Mouse (Mus musculus): ENCODE measurements around the gene March9.

GRCm38 (mm10) chr10:127085633-127086032, 25.6 kb upstream of the March9 start:
- TF ChIP-seq POLR2A (IDR thresholded peaks at IDR 0.05; ENCODE audit: control insufficient read depth in 1 of 2, insufficient read depth in 1 of 2, low read depth in 1 of 2, low read length in 2 of 2, poor library complexity in 1 of 2) (no peak), CTCF (IDR thresholded peaks at IDR 0.05 in 2 of 3, conservative IDR thresholded peaks at IDR 0.05 in 1 of 3; ENCODE audit: control insufficient read depth in 1 of 3, insufficient read depth in 1 of 3, low read depth in 2 of 3, low read length in 3 of 3, poor library complexity in 1 of 3, severe bottlenecking in 1 of 3) (peak in 2 of 3 experiments; percentile 3 to 42; a peak in 2 of 6 replicates), E2F4 (IDR thresholded peaks at IDR 0.05; ENCODE audit: borderline replicate concordance, low read depth, low read length) (no peak), EP300 (IDR thresholded peaks at IDR 0.05; ENCODE audit: low read depth in 1 of 2, low read length in 2 of 2) (no peak), BHLHE40 (IDR thresholded peaks at IDR 0.05; ENCODE audit: borderline replicate concordance, low read depth, low read length) (no peak), CHD2 (IDR thresholded peaks at IDR 0.05; ENCODE audit: low read length) (no peak), GATA1 (IDR thresholded peaks at IDR 0.05; ENCODE audit: low read depth, low read length) (no peak), RCOR1 (IDR thresholded peaks at IDR 0.05; ENCODE audit: low read depth, low read length) (no peak), UBTF (IDR thresholded peaks at IDR 0.05; ENCODE audit: borderline replicate concordance, insufficient read depth, low read depth, low read length) (no peak), MEF2A (IDR thresholded peaks at IDR 0.05; ENCODE audit: extremely low read depth, insufficient replicate concordance, low read depth, low read length, poor library complexity, severe bottlenecking) (no peak), KAT2A (conservative IDR thresholded peaks at IDR 0.05; ENCODE audit: low read depth, low read length) (no peak), GABPA (IDR thresholded peaks at IDR 0.05; ENCODE audit: low read depth, low read length) (no peak)
